ENCODE assay signal across 12 mouse cellular contexts in the genomic region with DNA sequence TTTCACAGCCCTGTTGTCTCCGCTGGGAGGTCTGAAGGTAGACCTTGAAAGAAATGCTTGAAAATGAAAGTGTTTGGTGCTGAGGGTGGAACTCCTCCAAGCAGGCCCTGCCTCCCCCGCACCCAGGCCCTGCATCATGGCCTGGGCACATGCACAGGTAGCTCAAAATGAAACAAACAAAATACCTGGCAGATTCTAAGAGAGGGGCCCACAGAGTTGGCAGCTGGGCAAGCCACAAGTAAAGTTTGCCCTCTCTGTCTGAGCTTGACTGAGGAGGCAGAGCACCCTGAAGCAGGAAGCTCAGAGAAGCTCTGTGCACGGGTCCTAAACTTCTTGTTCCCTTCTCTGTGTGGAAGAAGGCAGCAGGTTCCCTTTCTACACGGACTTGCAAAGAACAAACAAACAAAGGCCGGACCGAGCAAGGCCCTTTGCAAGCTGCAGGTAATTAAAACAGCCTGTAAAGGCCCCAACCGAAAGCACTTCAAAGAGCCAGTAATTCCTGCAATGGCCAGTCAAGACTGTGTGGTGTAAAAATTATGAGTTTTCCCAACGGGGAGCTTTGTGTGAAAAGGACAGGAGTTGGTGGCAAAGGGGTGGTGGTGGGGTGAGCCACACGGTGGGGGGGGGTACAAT.
DNase-seq lines count a peak whose midpoint lies in the region; ATAC-seq and TF ChIP-seq lines count a peak whose summit lies in the region.
"Had no signal": no experiment of that assay in that cellular context is flagged by ENCODE, and none has a peak within 500 bp of the region (broad histone marks: within the 10 kb centered on the region; RNA-seq: fewer than 3 reads in every experiment).

No protein-coding gene starts in this region.

- H3K4me3 ChIP-seq in heart, embryonic 15.5 days: no peak overlapping the region
- no peak overlapping the region; a peak in 1 of 4 replicates for H3K4me3 ChIP-seq in MEL (ENCODE audit: control insufficient read depth in 1 of 2, insufficient read depth in 1 of 2, low read depth in 2 of 2, low read length in 2 of 2)
- H3K4me3 ChIP-seq in embryonic facial prominence, embryonic 10.5 days: no peak overlapping the region
- H3K4me3 ChIP-seq in limb, embryonic 13.5 days: no peak overlapping the region

- WGBS in heart, embryonic 15.5 days: 61% methylated on average over 9 of the region's 9 CpGs
- 27% methylated on average over 9 of the region's 9 CpGs for WGBS in embryonic facial prominence, embryonic 10.5 days
- 16% methylated on average over 9 of the region's 9 CpGs for WGBS in limb, embryonic 13.5 days

- DNase-seq in heart, adult 9 months (ENCODE audit: low spot score in 2 of 2): no peak
- DNase-seq in MEL (ENCODE audit: low read depth, low spot score): peak; percentile 12
- peak; percentile 64 for DNase-seq in embryonic facial prominence, embryonic 10.5 days (ENCODE audit: low spot score)
- no peak for DNase-seq in spleen, adult 18-20 months
- no peak for DNase-seq in right cerebral cortex, postnatal 36 days (ENCODE audit: low spot score in 2 of 2)
- no peak for DNase-seq in retina, embryonic 14.5 days (ENCODE audit: low spot score)
- DNase-seq: adrenal gland, postnatal 25 days; kidney, adult 9 months; right cerebral cortex, postnatal 14 days had no signal

- H3K27me3 ChIP-seq in heart, embryonic 15.5 days: no peaks in the 10 kb centered on the region
- H3K27me3 ChIP-seq in MEL (ENCODE audit: control insufficient read depth in 1 of 2, insufficient read depth in 2 of 2, low read length in 2 of 2): no peaks in the 10 kb centered on the region
- H3K27me3 ChIP-seq in embryonic facial prominence, embryonic 10.5 days (replicated peaks; ENCODE audit: low read depth, poor library complexity, severe bottlenecking): no peaks in the 10 kb centered on the region
- peaks cover 46% of the 10 kb centered on the region for H3K27me3 ChIP-seq in limb, embryonic 13.5 days

- H3K36me3 ChIP-seq in heart, embryonic 15.5 days: no peaks in the 10 kb centered on the region
- H3K36me3 ChIP-seq in MEL (ENCODE audit: control insufficient read depth in 1 of 2, insufficient read depth in 2 of 2, low read length in 2 of 2): no peaks in the 10 kb centered on the region
- no peaks in the 10 kb centered on the region for H3K36me3 ChIP-seq in embryonic facial prominence, embryonic 10.5 days (replicated peaks)
- H3K36me3 ChIP-seq in limb, embryonic 13.5 days: no peaks in the 10 kb centered on the region

- H3K27ac ChIP-seq in heart, embryonic 15.5 days: no peak overlapping the region
- H3K27ac ChIP-seq in MEL (ENCODE audit: control insufficient read depth, low read depth, low read length): no peak overlapping the region
- H3K27ac ChIP-seq in embryonic facial prominence, embryonic 10.5 days (replicated peaks): peak overlapping the region; percentile 60
- H3K27ac ChIP-seq in limb, embryonic 13.5 days: peak overlapping the region; percentile 33; the same call in 1 of the 2 replicates

- peaks cover 30% of the 10 kb centered on the region for H3K4me1 ChIP-seq in heart, embryonic 15.5 days (replicated peaks)
- H3K4me1 ChIP-seq in MEL (ENCODE audit: control insufficient read depth in 1 of 2, insufficient read depth in 2 of 2, low read length in 2 of 2): peaks cover 0 to 4% of the 10 kb centered on the region in 2 experiments; a peak in 1 of 4 replicates
- H3K4me1 ChIP-seq in embryonic facial prominence, embryonic 10.5 days: peaks cover 43% of the 10 kb centered on the region
- peaks cover 57% of the 10 kb centered on the region for H3K4me1 ChIP-seq in limb, embryonic 13.5 days

- no peak for ATAC-seq in heart, embryonic 15.5 days (replicated peaks; ENCODE audit: insufficient number of reproducible peaks, insufficient read depth, low FRiP score, low read depth)
- ATAC-seq in limb, embryonic 13.5 days (ENCODE audit: low FRiP score, low read depth): no peak

- TF ChIP-seq POLR2A in MEL (IDR thresholded peaks at IDR 0.05; ENCODE audit: control insufficient read depth in 1 of 2, insufficient read depth in 1 of 2, low read depth in 1 of 2, low read length in 2 of 2, poor library complexity in 1 of 2): no peak

- TF ChIP-seq RAD21 in MEL (IDR thresholded peaks at IDR 0.05; ENCODE audit: low read depth, low read length): no peak

- no peak for TF ChIP-seq EP300 in MEL (IDR thresholded peaks at IDR 0.05; ENCODE audit: low read depth in 1 of 2, low read length in 2 of 2)

- TF ChIP-seq CTCF in MEL (IDR thresholded peaks at IDR 0.05 in 2 of 3, conservative IDR thresholded peaks at IDR 0.05 in 1 of 3; ENCODE audit: control insufficient read depth in 1 of 3, insufficient read depth in 1 of 3, low read depth in 2 of 3, low read length in 3 of 3, poor library complexity in 1 of 3, severe bottlenecking in 1 of 3): no peak

- peak overlapping the region; percentile 3; the same call in 1 of the 2 replicates for H3K9ac ChIP-seq in heart, embryonic 15.5 days
- H3K9ac ChIP-seq in MEL (ENCODE audit: control insufficient read depth, low read depth, low read length, poor library complexity, severe bottlenecking): peak overlapping the region; percentile 18; the same call in 1 of the 2 replicates
- no peak overlapping the region for H3K9ac ChIP-seq in limb, embryonic 13.5 days

- H3K9me3 ChIP-seq in heart, embryonic 15.5 days (replicated peaks): no peaks in the 10 kb centered on the region
- no peaks in the 10 kb centered on the region for H3K9me3 ChIP-seq in MEL (replicated peaks; ENCODE audit: insufficient read depth, low read length)
- H3K9me3 ChIP-seq in embryonic facial prominence, embryonic 10.5 days: no peaks in the 10 kb centered on the region
- H3K9me3 ChIP-seq in limb, embryonic 13.5 days: no peaks in the 10 kb centered on the region

- no peak overlapping the region for H3K4me2 ChIP-seq in heart, embryonic 15.5 days
- H3K4me2 ChIP-seq in limb, embryonic 13.5 days (replicated peaks): no peak overlapping the region
- H3K4me2 ChIP-seq: heart, embryonic 11.5 days had no signal

- no peaks in the 10 kb centered on the region for H3K79me2 ChIP-seq in MEL (ENCODE audit: control insufficient read depth, insufficient read depth, low read length, poor library complexity)

TF ChIP-seq in MEL, 35 proteins besides CTCF, POLR2A, EP300 and RAD21:
- no peak for TF ChIP-seq NRF1 (IDR thresholded peaks at IDR 0.05; ENCODE audit: insufficient read depth, low read depth, low read length, poor library complexity, severe bottlenecking)
- no peak for TF ChIP-seq SIN3A (IDR thresholded peaks at IDR 0.05; ENCODE audit: low read length)
- TF ChIP-seq POLR2AphosphoS2 (IDR thresholded peaks at IDR 0.05; ENCODE audit: low read length): no peak
- no peak for TF ChIP-seq E2F4 (IDR thresholded peaks at IDR 0.05; ENCODE audit: borderline replicate concordance, low read depth, low read length)
- TF ChIP-seq KAT2A (conservative IDR thresholded peaks at IDR 0.05; ENCODE audit: low read depth, low read length): no peak
- no peak for TF ChIP-seq ZKSCAN1 (IDR thresholded peaks at IDR 0.05; ENCODE audit: low read depth, low read length)
- no peak for TF ChIP-seq UBTF (IDR thresholded peaks at IDR 0.05; ENCODE audit: borderline replicate concordance, insufficient read depth, low read depth, low read length)
- no peak for TF ChIP-seq GABPA (IDR thresholded peaks at IDR 0.05; ENCODE audit: low read depth, low read length)
- TF ChIP-seq MAZ (IDR thresholded peaks at IDR 0.05; ENCODE audit: low read depth, low read length): no peak
- TF ChIP-seq MXI1 (IDR thresholded peaks at IDR 0.05; ENCODE audit: low read depth, low read length): no peak
- TF ChIP-seq RCOR1 (IDR thresholded peaks at IDR 0.05; ENCODE audit: low read depth, low read length): no peak
- no peak for TF ChIP-seq CHD1 (IDR thresholded peaks at IDR 0.05; ENCODE audit: low read depth, low read length)
- no peak for TF ChIP-seq ETS1 (IDR thresholded peaks at IDR 0.05; ENCODE audit: low read depth, low read length)
- no peak for TF ChIP-seq MAFK (IDR thresholded peaks at IDR 0.05; ENCODE audit: borderline replicate concordance, low read depth, low read length)
- no peak for TF ChIP-seq MAX (IDR thresholded peaks at IDR 0.05; ENCODE audit: low read length)
- TF ChIP-seq TAL1 (IDR thresholded peaks at IDR 0.05; ENCODE audit: low read length): no peak
- no peak for TF ChIP-seq ZMIZ1 (IDR thresholded peaks at IDR 0.05; ENCODE audit: low read depth, low read length)
- no peak for TF ChIP-seq ZC3H11A (IDR thresholded peaks at IDR 0.05; ENCODE audit: low read depth, low read length)
- no peak for TF ChIP-seq ZNF384 (IDR thresholded peaks at IDR 0.05; ENCODE audit: low read depth, low read length)

Comparison
In these comparisons a context has a peak if more than half of its experiments do, and no peak if none do; other contexts are left out.
1. H3K27ac ChIP-seq: peak in embryonic facial prominence, embryonic 10.5 days (single experiment) and limb, embryonic 13.5 days (single experiment); none in heart, embryonic 15.5 days (single experiment) and MEL (single experiment).
2. DNase-seq: peak in MEL (single experiment) and embryonic facial prominence, embryonic 10.5 days (single experiment); none in heart, adult 9 months (0 of 2), spleen, adult 18-20 months (0 of 2), right cerebral cortex, postnatal 36 days (0 of 2) and retina, embryonic 14.5 days (single experiment).